14 mouse cellular contexts compared by ENCODE assay signal in genomic region chr9:56495088-56495487, GRCm38 (mm10).
DNase-seq lines count a peak whose midpoint lies in the region; ATAC-seq and TF ChIP-seq lines count a peak whose summit lies in the region.
"Had no signal": no experiment of that assay in that cellular context is flagged by ENCODE, and none has a peak within 500 bp of the region (broad histone marks: within the 10 kb centered on the region; RNA-seq: fewer than 3 reads in every experiment).

No protein-coding gene starts in this region.

- intact Hi-C loops in gastrocnemius, adult 2 months (cut with DNase I): no loop called here

- H3K4me2 ChIP-seq in midbrain, embryonic 13.5 days (replicated peaks): no peak overlapping the region
- no peak overlapping the region for H3K4me2 ChIP-seq in midbrain, embryonic 11.5 days
- H3K4me2 ChIP-seq in hindbrain, postnatal 0 days (ENCODE audit: low read depth, low read length): no peak overlapping the region
- H3K4me2 ChIP-seq: liver, embryonic 13.5 days had no signal

- H3K27ac ChIP-seq in gastrocnemius, adult 2 months: peak overlapping the region; percentile 54; the same call in 1 of the 2 replicates
- peak overlapping the region; percentile 39; the same call in 1 of the 2 replicates for H3K27ac ChIP-seq in midbrain, embryonic 13.5 days
- no peak overlapping the region for H3K27ac ChIP-seq in midbrain, embryonic 11.5 days (ENCODE audit: low read depth, low read length)
- H3K27ac ChIP-seq in hindbrain, postnatal 0 days: peak overlapping the region; percentile 61; the same call in 1 of the 2 replicates
- H3K27ac ChIP-seq: liver, embryonic 13.5 days; macrophage had no signal

- peaks cover 50% of the 10 kb centered on the region for H3K36me3 ChIP-seq in midbrain, embryonic 13.5 days
- H3K36me3 ChIP-seq in midbrain, embryonic 11.5 days (ENCODE audit: control insufficient read depth, insufficient read depth, low read length): peaks cover 4% of the 10 kb centered on the region; the same call in 1 of the 2 replicates
- H3K36me3 ChIP-seq in hindbrain, postnatal 0 days (ENCODE audit: insufficient read depth, low read length): peaks cover 12% of the 10 kb centered on the region; the same call in 1 of the 2 replicates

- DNase-seq in gastrocnemius, adult 2 months: peak; percentile 56
- no peak for DNase-seq in gastrocnemius, postnatal 4 days (ENCODE audit: low spot score in 2 of 2)
- DNase-seq in midbrain, embryonic 11.5 days (ENCODE audit: low spot score, missing footprints): no peak
- peak; percentile 63 for DNase-seq in cerebellum, adult 9-11 months
- DNase-seq in hindbrain, postnatal 0 days (ENCODE audit: low spot score): peak; percentile 77
- DNase-seq in layer of hippocampus, postnatal 36 days: no peak
- DNase-seq: adrenal gland, adult 8-10 months; kidney, postnatal 4 days; liver, embryonic 13.5 days; spleen, adult 18-20 months had no signal

- ATAC-seq in midbrain, embryonic 13.5 days: no peak
- ATAC-seq in midbrain, embryonic 11.5 days (ENCODE audit: low FRiP score): no peak
- ATAC-seq in hindbrain, postnatal 0 days: 0 out of 2 replicates have a peak, but pooled peaks have one; percentile 27
- no peak for ATAC-seq in megakaryocyte progenitor cell, adult 5-6 weeks (replicated peaks; ENCODE audit: poor library complexity)
- ATAC-seq: CD4-positive, CD25-positive, alpha-beta regulatory T cell, adult 4 months had no signal

- peaks cover 11% of the 10 kb centered on the region; the same call in 1 of the 2 replicates for H3K4me1 ChIP-seq in midbrain, embryonic 13.5 days (replicated peaks)
- no peaks in the 10 kb centered on the region for H3K4me1 ChIP-seq in midbrain, embryonic 11.5 days (ENCODE audit: control insufficient read depth, insufficient read depth, low read length)
- peaks cover 22% of the 10 kb centered on the region for H3K4me1 ChIP-seq in hindbrain, postnatal 0 days (ENCODE audit: insufficient read depth, low read length)

- no peaks in the 10 kb centered on the region for H3K9me3 ChIP-seq in midbrain, embryonic 13.5 days
- H3K9me3 ChIP-seq in midbrain, embryonic 11.5 days (ENCODE audit: control insufficient read depth, low read length): no peaks in the 10 kb centered on the region
- no peaks in the 10 kb centered on the region for H3K9me3 ChIP-seq in hindbrain, postnatal 0 days (ENCODE audit: low read length)
- H3K9me3 ChIP-seq: liver, embryonic 13.5 days had no signal

- H3K9ac ChIP-seq in midbrain, embryonic 13.5 days (replicated peaks): peak overlapping the region; percentile 39; the same call in 1 of the 2 replicates
- no peak overlapping the region for H3K9ac ChIP-seq in midbrain, embryonic 11.5 days (ENCODE audit: low read length)
- no peak overlapping the region for H3K9ac ChIP-seq in hindbrain, postnatal 0 days (replicated peaks; ENCODE audit: low read length)
- H3K9ac ChIP-seq: liver, embryonic 13.5 days had no signal

- WGBS in midbrain, embryonic 13.5 days: 42% methylated on average over 7 of the region's 7 CpGs
- WGBS in midbrain, embryonic 11.5 days: 38% methylated on average over 7 of the region's 7 CpGs
- 27% methylated on average over 7 of the region's 7 CpGs for WGBS in hindbrain, postnatal 0 days

- no peak overlapping the region for H3K4me3 ChIP-seq in gastrocnemius, adult 2 months
- H3K4me3 ChIP-seq in midbrain, embryonic 13.5 days (replicated peaks): no peak overlapping the region
- H3K4me3 ChIP-seq in midbrain, embryonic 11.5 days (ENCODE audit: low read depth, low read length): no peak overlapping the region
- no peak overlapping the region for H3K4me3 ChIP-seq in hindbrain, postnatal 0 days (ENCODE audit: low read length)
- H3K4me3 ChIP-seq: liver, embryonic 13.5 days had no signal

- no peaks in the 10 kb centered on the region for H3K27me3 ChIP-seq in midbrain, embryonic 13.5 days
- no peaks in the 10 kb centered on the region for H3K27me3 ChIP-seq in midbrain, embryonic 11.5 days (ENCODE audit: control insufficient read depth, insufficient read depth, low read length)
- no peaks in the 10 kb centered on the region for H3K27me3 ChIP-seq in hindbrain, postnatal 0 days (ENCODE audit: insufficient read depth, low read length)
- H3K27me3 ChIP-seq: liver, embryonic 13.5 days had no signal

- TF ChIP-seq CTCF in gastrocnemius, adult 2 months (IDR thresholded peaks at IDR 0.05): no peak
- peak; percentile 24; the same call in 1 of the 2 replicates for TF ChIP-seq CTCF in hindbrain, postnatal 0 days (IDR thresholded peaks at IDR 0.05; ENCODE audit: low read depth)

Comparison
In these comparisons a context has a peak if more than half of its experiments do, and no peak if none do; other contexts are left out.
1. DNase-seq: peak in gastrocnemius, adult 2 months (single experiment), cerebellum, adult 9-11 months (single experiment) and hindbrain, postnatal 0 days (single experiment); none in gastrocnemius, postnatal 4 days (0 of 2), midbrain, embryonic 11.5 days (single experiment) and layer of hippocampus, postnatal 36 days (0 of 2).